Mouse (Mus musculus) erythroblast, adult 5-6 weeks (primary cell): Measurements from ENCODE around the gene 2900026A02Rik. TPM values are rescaled to one million over a fixed set of nuclear protein-coding genes. Genes with fewer than 3 reads are reported as not detected.

Source experiments
- ATAC-seq: replicated peaks from 2 replicates; pipeline ENCODE4 v1.8.0; 2016; ENCODE audit warnings: moderate number of reproducible peaks, mild to moderate bottlenecking, moderate TSS enrichment, inconsistent platforms; ENCODE audit not compliant: poor library complexity, low FRiP score, severe bottlenecking
- total RNA-seq, 2 experiments: library from RNA; stranded (forward) in 1 of 2; stranded (reverse) in 1 of 2; fragments of 150-400 nt in 1 of 2; fragments of 200-764, 138-1000 nt in 1 of 2; gene quantifications; 2 replicates each; pipeline versions ENCODE4 v1.2.3 to v1.2.4; 2015 to 2017; ENCODE audit warnings: low replicate concordance in 2 of 2

2900026A02Rik gene
- total RNA-seq, 2 experiments from 2014 or later: 0.85 to 1.2 TPM

DNA sequence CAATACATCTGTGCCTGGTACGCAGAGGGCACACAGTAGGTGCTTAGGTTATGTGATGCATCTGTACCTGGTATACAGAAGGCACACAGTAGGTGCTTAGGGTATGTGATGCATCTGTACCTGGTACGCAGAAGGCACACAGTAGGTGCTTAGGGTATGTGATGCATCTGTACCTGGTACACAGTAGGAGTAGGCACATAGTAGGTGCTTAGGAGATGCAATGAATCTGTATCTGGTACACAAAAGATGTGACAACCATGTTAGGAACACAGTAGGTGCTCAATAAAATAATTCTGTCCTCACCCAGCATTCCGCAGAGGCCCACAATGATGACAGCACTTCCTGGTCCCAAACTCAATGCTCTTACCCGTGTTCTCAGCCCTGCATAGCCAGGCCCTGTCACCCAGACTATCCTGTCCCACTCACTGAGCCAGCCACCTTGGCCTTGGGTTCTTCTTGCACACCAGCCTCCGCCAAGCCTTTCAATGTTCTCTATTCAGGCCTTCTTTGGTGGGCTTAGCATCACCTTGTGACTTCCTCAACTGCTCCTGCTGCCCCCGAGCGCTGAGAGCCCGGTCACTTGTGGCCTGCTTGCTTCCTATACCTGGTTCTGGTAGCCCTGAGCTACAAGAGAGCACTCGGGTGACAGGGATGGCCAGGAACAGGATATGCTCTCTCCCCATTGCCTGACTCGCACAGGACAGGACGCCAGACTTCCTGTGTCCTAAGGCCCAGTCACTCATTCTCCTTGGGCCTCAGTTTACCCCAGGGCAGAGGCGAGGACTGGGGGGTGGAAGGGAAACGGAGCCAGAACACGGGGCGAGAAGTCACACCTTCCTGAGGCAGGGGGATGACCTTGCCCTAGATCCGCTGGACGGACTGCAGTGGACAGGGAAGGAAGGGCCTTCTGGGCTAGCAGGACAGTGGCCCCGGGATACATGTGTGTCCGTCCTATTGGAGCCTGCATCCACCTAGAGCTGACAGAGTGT, 87.0 kb downstream of the 2900026A02Rik start:
- no peak for ATAC-seq

GRCm38 (mm10) chr5:113133080-113133491, 88.0 kb downstream of the 2900026A02Rik start:
- ATAC-seq: no peak

DNA sequence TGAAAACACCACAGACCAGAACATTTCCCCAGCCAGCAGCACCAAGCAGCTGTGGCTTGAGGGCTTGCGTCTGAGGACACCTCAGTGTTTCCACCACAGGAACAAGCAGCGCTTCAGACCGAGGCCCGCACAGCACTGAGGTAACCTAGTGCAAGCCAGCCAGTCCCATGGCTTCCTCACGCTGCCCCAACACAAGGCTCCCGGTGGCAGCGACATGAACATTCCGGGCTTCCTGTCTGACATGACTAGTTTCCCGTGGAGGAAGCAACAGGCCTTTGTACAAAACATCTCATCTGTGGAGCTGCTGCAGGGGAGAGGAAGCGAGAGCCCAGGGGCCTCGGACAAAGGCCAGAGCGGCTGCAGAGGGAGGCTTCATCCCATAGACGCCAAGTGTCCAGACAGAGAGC, 88.4 kb downstream of the 2900026A02Rik start:
- ATAC-seq: no peak

GRCm38 (mm10) chr5:113128426-113128825, 92.6 kb downstream of the 2900026A02Rik start:
- no peak for ATAC-seq

GRCm38 (mm10) chr5:113126476-113126875, 94.6 kb downstream of the 2900026A02Rik start:
- no peak for ATAC-seq

DNA sequence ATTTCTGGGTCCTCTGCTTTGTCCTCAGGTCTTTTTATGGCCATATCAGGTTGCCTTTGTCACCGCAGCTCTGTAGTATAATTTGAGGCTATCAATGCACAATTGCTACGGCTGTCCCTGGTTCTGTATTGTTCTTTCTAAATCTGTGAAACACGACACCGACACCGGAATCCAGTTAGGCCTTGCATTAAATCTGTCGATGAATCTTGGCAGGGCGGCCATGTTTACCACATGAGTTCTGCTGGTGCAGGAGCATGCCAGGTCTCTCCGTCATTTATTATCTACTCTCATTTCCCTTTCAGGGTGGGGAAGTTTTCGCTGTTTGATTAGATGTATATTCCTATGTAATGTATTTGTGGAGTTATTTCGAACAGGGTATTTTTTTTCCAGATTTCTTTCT, 97.3 kb downstream of the 2900026A02Rik start:
- ATAC-seq: no peak

- no peak for ATAC-seq
Observed at GRCm38 (mm10) chr5:113122326-113123054, 98.5 kb downstream of the 2900026A02Rik start.

GRCm38 (mm10) chr5:113121591-113121875, 99.5 kb downstream of the 2900026A02Rik start:
- no peak for ATAC-seq

DNA sequence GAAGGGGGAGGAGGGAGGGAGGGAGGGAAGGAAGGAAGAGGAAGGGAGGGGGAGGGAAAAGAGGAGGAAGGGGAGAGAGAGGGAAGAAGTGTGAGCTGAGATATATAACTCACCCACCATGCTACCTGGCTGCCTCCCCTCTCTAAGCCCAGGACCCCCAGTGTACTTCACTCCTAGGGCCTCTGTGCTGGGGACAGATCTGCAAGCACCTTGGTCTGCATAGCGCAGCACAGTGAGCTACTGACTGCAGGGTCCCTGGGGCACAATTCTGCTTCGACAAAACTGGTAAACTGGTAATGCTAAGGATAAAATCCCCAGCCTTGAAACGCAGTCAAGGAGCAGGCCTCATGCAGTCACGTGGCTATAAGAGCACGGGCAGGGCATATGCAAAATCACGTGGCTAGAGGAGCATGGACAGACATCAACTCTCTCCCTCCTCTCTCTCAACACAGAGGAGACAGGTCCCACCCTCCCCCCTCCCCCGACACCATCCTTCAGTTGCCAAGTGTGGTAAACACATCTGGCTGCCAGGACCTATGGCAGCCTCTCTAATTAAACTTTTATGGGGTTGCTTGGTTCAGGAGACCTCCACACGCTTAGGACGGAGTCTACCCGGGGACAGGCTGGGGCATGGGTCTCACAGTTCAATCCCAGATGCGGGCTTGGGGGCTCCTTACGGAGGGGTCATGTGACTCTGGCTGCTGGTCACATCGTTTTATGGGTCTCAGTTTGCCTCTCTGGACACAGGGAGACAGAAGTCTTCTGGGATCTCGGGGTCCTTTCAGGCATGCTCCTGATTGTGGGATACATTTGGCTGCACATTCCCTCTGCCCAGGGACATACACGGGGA, 100.1 kb downstream of the 2900026A02Rik start:
- ATAC-seq: no peak

- 0 out of 2 replicates have a peak, but pooled peaks have one; percentile 36 for ATAC-seq
Observed at GRCm38 (mm10) chr5:113119861-113120465, 101.1 kb downstream of the 2900026A02Rik start.

DNA sequence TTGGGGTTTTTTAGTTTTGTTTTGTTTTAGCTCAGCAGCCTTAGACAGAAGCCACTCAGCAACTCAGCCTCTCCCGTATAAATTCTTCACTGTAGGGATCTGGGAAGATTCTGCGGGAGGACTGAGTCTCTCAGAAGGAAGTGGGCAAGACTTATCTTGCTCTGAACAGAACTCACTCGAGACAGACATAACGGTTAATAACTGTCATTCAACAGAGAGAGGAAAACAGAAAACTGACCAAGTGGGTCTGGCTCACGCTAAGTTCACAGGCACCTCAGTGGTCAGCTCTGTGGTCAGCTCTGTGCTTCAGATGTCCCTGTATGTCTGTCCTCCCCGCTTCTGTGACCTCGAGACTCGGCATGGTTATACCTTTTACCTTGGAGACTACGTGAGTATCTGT, 101.7 kb downstream of the 2900026A02Rik start:
- no peak for ATAC-seq

DNA sequence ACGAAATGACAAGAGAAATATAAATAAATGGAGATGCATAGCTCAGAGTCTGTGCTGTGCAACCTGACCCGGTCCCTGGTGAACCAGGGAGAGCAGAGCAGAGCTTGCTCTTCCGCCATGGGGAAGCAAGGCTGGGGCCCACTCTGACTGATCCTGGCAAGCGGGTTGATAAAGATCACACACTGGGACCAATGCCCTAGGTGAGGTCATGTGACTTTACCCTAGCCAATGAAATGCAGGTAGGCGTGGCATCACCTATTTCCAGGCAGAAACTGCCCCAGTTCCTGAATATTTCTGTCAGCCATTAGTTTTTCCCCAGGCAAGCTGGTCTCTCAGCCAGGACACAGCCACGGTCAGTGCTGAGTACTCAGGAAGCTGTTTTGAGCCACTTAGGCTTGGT, 102.3 kb downstream of the 2900026A02Rik start:
- peak; percentile 69; the same call in 1 of the 2 replicates for ATAC-seq

DNA sequence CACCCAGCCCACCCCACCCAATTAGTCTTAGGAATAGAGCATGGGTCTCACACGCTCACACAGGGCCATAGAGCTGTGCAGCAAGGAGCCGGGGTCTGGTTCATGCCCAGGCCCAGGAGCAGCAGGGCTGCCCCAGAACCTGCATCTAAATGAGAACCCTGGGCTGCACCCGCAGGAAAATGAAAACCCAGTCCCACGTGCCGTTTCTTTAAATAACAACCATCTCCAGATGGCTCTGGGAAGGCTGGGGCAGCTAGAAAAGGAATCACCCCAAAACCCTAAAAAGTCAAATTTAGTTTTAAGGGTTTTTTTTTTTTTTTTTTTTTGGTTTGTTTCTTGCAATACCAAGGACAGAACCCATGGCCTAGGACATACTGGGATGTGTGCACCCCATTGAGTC, 103.7 kb downstream of the 2900026A02Rik start:
- no peak for ATAC-seq

- no peak for ATAC-seq
Observed at GRCm38 (mm10) chr5:113115896-113116295, 105.1 kb downstream of the 2900026A02Rik start.

- no peak for ATAC-seq
Observed at GRCm38 (mm10) chr5:113114264-113115225, 106.5 kb downstream of the 2900026A02Rik start.

- ATAC-seq: no peak
Observed at GRCm38 (mm10) chr5:113113120-113113519, 107.9 kb downstream of the 2900026A02Rik start.

- no peak for ATAC-seq
Observed at GRCm38 (mm10) chr5:113111336-113111735, 109.7 kb downstream of the 2900026A02Rik start.

- no peak for ATAC-seq
Observed at GRCm38 (mm10) chr5:113110929-113111328, 110.1 kb downstream of the 2900026A02Rik start.
